Mouse (Mus musculus) G1E (cell line): ENCODE data around the gene Tmem231. TPM values are rescaled to one million over a fixed set of nuclear protein-coding genes. Genes with fewer than 3 reads are reported as not detected.

Source experiments
- ATAC-seq: 2 replicates; pipeline ENCODE4 v1.8.0; 2016; ENCODE audit warnings: mild to moderate bottlenecking; ENCODE audit not compliant: insufficient number of reproducible peaks, poor library complexity, low FRiP score, severe bottlenecking; ENCODE audit errors: extremely low read depth
- DNase-seq: peaks from one replicate; pipeline ENCODE4 v3.0.0; 2012; ENCODE audit warnings: low spot score
- H3K27me3 ChIP-seq: 2 replicates; pipeline ENCODE4 v1.6.1; 2012; ENCODE audit warnings: mild to moderate bottlenecking, low read length, inconsistent platforms; ENCODE audit not compliant: insufficient read depth
- H3K36me3 ChIP-seq: replicated peaks from 2 replicates; pipeline ENCODE3; 2012; ENCODE audit warnings: mild to moderate bottlenecking, inconsistent platforms
- H3K4me1 ChIP-seq: 2 replicates; pipeline ENCODE4 v1.6.1; 2012; ENCODE audit warnings: low read depth, low read length, inconsistent platforms, mixed read lengths; ENCODE audit not compliant: insufficient read depth
- H3K4me3 ChIP-seq: 2 replicates; pipeline ENCODE4 v1.5.1; 2012; ENCODE audit warnings: low read depth, mild to moderate bottlenecking, inconsistent platforms, low read length, moderate library complexity, mixed read lengths
- H3K9me3 ChIP-seq: replicated peaks from 2 replicates; pipeline ENCODE4 v1.6.1; 2012; ENCODE audit warnings: inconsistent platforms
- CTCF ChIP-seq: IDR thresholded peaks from 2 replicates; pipeline ENCODE4 v1.5.1; 2012; ENCODE audit warnings: low read depth, low read length, inconsistent platforms, mixed read lengths
- GATA1 ChIP-seq: IDR thresholded peaks from 2 replicates; pipeline ENCODE4 v1.6.1; 2012; ENCODE audit warnings: borderline replicate concordance, low read length, inconsistent platforms, mixed read lengths
- GATA2 ChIP-seq: IDR thresholded peaks from 2 replicates; pipeline ENCODE4 v1.6.1; 2012; ENCODE audit warnings: low read depth, low read length, inconsistent platforms, borderline replicate concordance
- POLR2AphosphoS5 ChIP-seq: IDR thresholded peaks from 2 replicates; pipeline ENCODE4 v1.6.1; 2012; ENCODE audit warnings: low read depth, low read length, inconsistent platforms; ENCODE audit not compliant: insufficient replicate concordance
- TAL1 ChIP-seq: conservative IDR thresholded peaks from 2 replicates; pipeline ENCODE4 v1.6.1; 2012; ENCODE audit warnings: low read depth, low read length, inconsistent platforms, mixed read lengths
- polyA plus RNA-seq: library from polyadenylated mRNA; stranded (reverse); fragments of >175 nt; gene quantifications from 2 replicates; pipeline ENCODE4 v1.2.3, GENCODE M21; 2012
- total RNA-seq, 2 experiments: library from RNA; stranded (forward) in 1 of 2; stranded (reverse) in 1 of 2; fragments of 200-1000 nt in 1 of 2; fragments of >200 nt in 1 of 2; fragmentation: Nextera tagmentation in 1 of 2; gene quantifications; 2 replicates each; pipeline ENCODE4 v1.2.3; 2014 to 2017

Gene Tmem231
- total and polyA plus RNA-seq, 3 experiments = 8.8 to 15.2 (median 8.9) TPM

GRCm38 (mm10) chr8:111919663-111920062, 14.0 kb downstream of the Tmem231 start:
- ATAC-seq (no peak), DNase-seq (no peak)
- no peaks in the 10 kb centered on the region for H3K9me3 ChIP-seq
- no peak overlapping the region for H3K4me3 ChIP-seq
- H3K4me1 ChIP-seq = peaks cover 7% of the 10 kb centered on the region
- no peak for TF ChIP-seq GATA2
- TF ChIP-seq CTCF = no peak
- no peak for TF ChIP-seq TAL1
- TF ChIP-seq GATA1 = no peak
- no peak for TF ChIP-seq POLR2AphosphoS5
- peaks cover 12% of the 10 kb centered on the region for H3K36me3 ChIP-seq
- H3K27me3 ChIP-seq = no peaks in the 10 kb centered on the region

- Histone ChIP-seq H3K27me3 (no peaks in the 10 kb centered on the region), H3K4me1 (no peaks in the 10 kb centered on the region), H3K36me3 (peaks cover 5% of the 10 kb centered on the region), H3K4me3 (no peak overlapping the region), H3K9me3 (no peaks in the 10 kb centered on the region; the same call in 1 of the 2 replicates)
- ATAC-seq (no peak), DNase-seq (no peak)
- TF ChIP-seq GATA2 (no peak), POLR2AphosphoS5 (no peak), CTCF (no peak), GATA1 (no peak), TAL1 (no peak)
Measured at GRCm38 (mm10) chr8:111912860-111913432, 20.7 kb downstream of the Tmem231 start.

GRCm38 (mm10) chr8:111911572-111911971, 22.1 kb downstream of the Tmem231 start:
- TF ChIP-seq POLR2AphosphoS5 = no peak
- TF ChIP-seq CTCF = no peak
- no peak for TF ChIP-seq TAL1
- TF ChIP-seq GATA2 = no peak
- no peak for TF ChIP-seq GATA1
- Histone ChIP-seq H3K9me3 (no peaks in the 10 kb centered on the region; the same call in 1 of the 2 replicates), H3K36me3 (peaks cover 2% of the 10 kb centered on the region), H3K4me3 (no peak overlapping the region), H3K27me3 (no peaks in the 10 kb centered on the region), H3K4me1 (no peaks in the 10 kb centered on the region)
- DNase-seq (no peak), ATAC-seq (no peak)

- TF ChIP-seq TAL1 (no peak), CTCF (no peak), GATA1 (no peak), POLR2AphosphoS5 (no peak)
- Histone ChIP-seq H3K4me1 (no peaks in the 10 kb centered on the region), H3K9me3 (no peaks in the 10 kb centered on the region; the same call in 1 of the 2 replicates), H3K27me3 (0 out of 2 replicates have a peak, but pooled peaks cover 3% of the 10 kb centered on the region), H3K4me3 (no peak within 1 kb of the TSS), H3K36me3 (no peaks in the 10 kb centered on the region)
- no peak for DNase-seq
- ATAC-seq = no peak
Measured at GRCm38 (mm10) chr8:111909621-111910450, 23.8 kb downstream of the Tmem231 start, which contains the start of gene Chst5. Gene Chst5, minus strand, starts transcription at chr8:111910447.

- ATAC-seq (no peak), DNase-seq (no peak)
- H3K9me3 ChIP-seq = no peaks in the 10 kb centered on the region; the same call in 1 of the 2 replicates
- H3K36me3 ChIP-seq = no peaks in the 10 kb centered on the region
- H3K27me3 ChIP-seq = peaks cover 18% of the 10 kb centered on the region
- no peak overlapping the region for H3K4me3 ChIP-seq
- TF ChIP-seq GATA1 = no peak
- no peak for TF ChIP-seq POLR2AphosphoS5
- no peak for TF ChIP-seq CTCF
- no peak for TF ChIP-seq TAL1
- no peak for TF ChIP-seq GATA2
- no peaks in the 10 kb centered on the region for H3K4me1 ChIP-seq
Measured at GRCm38 (mm10) chr8:111905500-111906121, 28.1 kb downstream of the Tmem231 start.

GRCm38 (mm10) chr8:111902080-111902479, 31.6 kb downstream of the Tmem231 start:
- H3K4me1 ChIP-seq = no peaks in the 10 kb centered on the region
- no peak for DNase-seq
- no peak for TF ChIP-seq TAL1
- TF ChIP-seq POLR2AphosphoS5 = no peak
- TF ChIP-seq CTCF = no peak
- TF ChIP-seq GATA1 = no peak
- TF ChIP-seq GATA2 = no peak
- no peaks in the 10 kb centered on the region for H3K9me3 ChIP-seq
- ATAC-seq = no peak
- H3K36me3 ChIP-seq = no peaks in the 10 kb centered on the region
- H3K4me3 ChIP-seq = no peak overlapping the region
- H3K27me3 ChIP-seq = peaks cover 18% of the 10 kb centered on the region
